Mouse (Mus musculus): ENCODE results near the gene Orc3.

Orc3 gene

GRCm38 (mm10) chr4:34614630-34615094 lies at the start of gene Orc3, which contains the start of gene Rars2:
Gene Orc3 (minus strand): TSS chr4:34614944.
Gene Rars2 (plus strand): TSS chr4:34614957.
- DNase-seq, result peak; percentile 90

GRCm38 (mm10) chr4:34661927-34662326 lies 47.2 kb upstream of the Orc3 start:
- no peak for DNase-seq

- DNase-seq, result no peak
Observed at GRCm38 (mm10) chr4:34661514-34661913, 46.8 kb upstream of the Orc3 start.

- no peak for DNase-seq
Observed at GRCm38 (mm10) chr4:34659012-34659411, 44.3 kb upstream of the Orc3 start.

- DNase-seq, result no peak
Observed at GRCm38 (mm10) chr4:34656101-34656500, 41.4 kb upstream of the Orc3 start.

- no peak for DNase-seq
Observed at GRCm38 (mm10) chr4:34653179-34653578, 38.4 kb upstream of the Orc3 start.

GRCm38 (mm10) chr4:34644779-34645178 lies 30.0 kb upstream of the Orc3 start:
- DNase-seq, result no peak

GRCm38 (mm10) chr4:34640731-34641130 lies 26.0 kb upstream of the Orc3 start:
- DNase-seq, result no peak

GRCm38 (mm10) chr4:34639745-34640364 lies 25.1 kb upstream of the Orc3 start:
- DNase-seq, result no peak

GRCm38 (mm10) chr4:34637851-34638250 lies 23.1 kb upstream of the Orc3 start:
- DNase-seq, result peak; percentile 42

- no peak for DNase-seq
Observed at GRCm38 (mm10) chr4:34637386-34637785, 22.6 kb upstream of the Orc3 start.

GRCm38 (mm10) chr4:34636036-34636435 lies 21.3 kb upstream of the Orc3 start:
- no peak for DNase-seq

GRCm38 (mm10) chr4:34634129-34634528 lies 19.4 kb upstream of the Orc3 start:
- DNase-seq, result no peak

- DNase-seq, result no peak
Observed at GRCm38 (mm10) chr4:34629956-34630355, 15.2 kb upstream of the Orc3 start.

GRCm38 (mm10) chr4:34626401-34626800 lies 11.7 kb upstream of the Orc3 start:
- DNase-seq, result no peak

- no peak for DNase-seq
Observed at GRCm38 (mm10) chr4:34625556-34625955, 10.8 kb upstream of the Orc3 start.

- no peak for DNase-seq
Observed at GRCm38 (mm10) chr4:34616146-34616545, 1.4 kb upstream of the Orc3 start.

GRCm38 (mm10) chr4:34615303-34615702 lies 559 bp upstream of the Orc3 start:
- DNase-seq, result peak; percentile 15

- no peak for DNase-seq
Observed at GRCm38 (mm10) chr4:34613571-34614145, 1.1 kb downstream of the Orc3 start.

GRCm38 (mm10) chr4:34606658-34607057 lies 8.1 kb downstream of the Orc3 start:
- DNase-seq, result no peak

GRCm38 (mm10) chr4:34603123-34603522 lies 11.6 kb downstream of the Orc3 start:
- DNase-seq, result no peak

GRCm38 (mm10) chr4:34584871-34585607 lies 29.7 kb downstream of the Orc3 start:
- DNase-seq, result no peak

- no peak for DNase-seq
Observed at GRCm38 (mm10) chr4:34583427-34583826, 31.3 kb downstream of the Orc3 start.

- DNase-seq, result no peak
Observed at GRCm38 (mm10) chr4:34582476-34582875, 32.3 kb downstream of the Orc3 start.

All from layer of hippocampus, adult 9-11 months (tissue).